Mouse (Mus musculus) ovary, adult 18-20 months (tissue): ENCODE measurements around the gene Kmt2c.

ENCODE experiments used
- DNase-seq: peaks from one replicate; pipeline ENCODE4 v3.0.0; 2022; ENCODE audit warnings: low spot score, mixed read lengths

Kmt2c gene

DNA sequence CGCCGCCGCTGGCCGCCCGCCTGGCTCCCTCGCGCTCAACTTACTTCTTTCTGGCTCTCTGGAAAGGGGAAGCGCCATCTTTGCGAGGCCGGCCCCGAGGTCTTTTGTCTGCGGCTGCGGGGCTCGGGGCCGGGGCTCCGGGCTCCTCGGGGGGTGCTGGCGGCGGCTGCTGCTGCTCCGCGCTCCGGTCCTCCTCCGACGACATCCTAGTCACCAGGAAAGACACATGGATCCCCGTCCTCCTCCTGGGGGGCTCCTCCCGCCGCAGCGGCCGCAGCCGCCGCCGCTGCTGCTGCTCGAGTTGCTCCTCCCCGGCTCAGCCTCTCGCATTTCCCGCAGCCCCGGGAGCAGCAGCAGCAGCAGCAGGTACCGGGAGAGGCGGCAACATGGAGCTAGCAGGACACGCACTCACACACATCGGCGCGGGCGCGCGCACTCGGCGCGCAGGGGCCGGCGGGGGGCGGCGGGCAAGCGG lies at the start of gene Kmt2c:
TSS of gene Kmt2c (minus strand) at position 438 of the 475 bp plus-strand sequence.
- DNase-seq, result peak; percentile 66

- no peak for DNase-seq
These were observed 48.3 kb upstream of the Kmt2c start for GRCm38 (mm10) chr5:25546912-25547311.

GRCm38 (mm10) chr5:25544566-25544965 lies 46.0 kb upstream of the Kmt2c start:
- no peak for DNase-seq

DNA sequence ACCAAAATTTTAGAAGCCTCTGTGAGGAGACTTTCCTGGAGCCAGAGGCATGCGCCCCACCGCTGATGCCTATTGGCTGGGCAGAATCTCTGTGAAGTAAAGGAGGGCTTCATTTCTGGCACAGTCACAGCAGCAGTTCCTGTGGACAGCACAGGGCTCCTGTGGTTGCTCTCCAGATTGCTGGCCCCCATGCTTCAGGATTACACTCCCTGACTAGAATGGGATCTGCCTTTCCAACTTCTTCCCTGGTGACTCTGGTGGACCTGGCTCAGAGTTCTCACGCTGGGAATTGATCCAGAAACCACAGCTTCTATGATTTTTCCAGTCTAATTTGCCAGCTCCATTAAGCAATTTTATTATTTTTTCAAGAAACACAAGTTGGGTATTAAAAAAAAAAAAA lies 45.5 kb upstream of the Kmt2c start:
- DNase-seq, result no peak

DNA sequence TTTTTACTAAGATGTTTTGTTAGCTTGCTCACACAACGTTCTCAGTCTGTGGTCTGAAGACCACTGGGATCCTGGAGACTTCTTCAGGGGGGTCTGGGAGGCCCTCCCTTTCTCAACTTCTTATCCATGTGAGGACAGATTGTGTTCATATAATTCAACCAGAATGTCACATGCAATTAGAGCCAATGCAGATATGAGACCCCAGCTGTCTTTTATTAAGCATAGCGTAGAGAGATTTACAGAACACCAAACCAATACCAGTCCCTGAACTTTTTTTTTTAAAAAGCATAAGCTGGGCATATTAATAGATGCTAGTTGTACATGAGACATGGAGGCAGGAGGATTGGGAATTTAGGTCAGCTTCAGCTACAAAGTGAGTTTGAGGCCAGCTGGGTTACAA lies 43.1 kb upstream of the Kmt2c start:
- DNase-seq, result no peak

GRCm38 (mm10) chr5:25540921-25541320 lies 42.3 kb upstream of the Kmt2c start:
- no peak for DNase-seq

DNA sequence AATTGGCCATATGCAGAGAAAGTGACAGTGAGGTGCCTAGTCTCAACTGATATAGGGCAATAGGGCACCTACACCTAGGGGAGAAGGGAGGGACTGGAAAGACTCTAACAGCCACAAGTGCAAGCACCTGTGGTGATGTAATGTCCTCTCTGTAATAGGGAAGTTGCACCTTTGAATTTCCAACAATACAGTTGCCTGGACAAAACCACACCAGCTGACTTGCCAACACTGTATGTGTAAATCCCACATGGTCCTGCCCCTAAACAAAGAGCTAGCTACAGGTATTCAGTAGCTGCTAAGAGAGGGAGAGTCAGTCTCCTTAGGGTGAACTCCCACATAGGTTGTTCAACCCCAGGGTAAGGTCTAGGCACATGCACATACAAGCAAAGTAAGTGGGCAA lies 41.8 kb upstream of the Kmt2c start:
- DNase-seq, result no peak

DNA sequence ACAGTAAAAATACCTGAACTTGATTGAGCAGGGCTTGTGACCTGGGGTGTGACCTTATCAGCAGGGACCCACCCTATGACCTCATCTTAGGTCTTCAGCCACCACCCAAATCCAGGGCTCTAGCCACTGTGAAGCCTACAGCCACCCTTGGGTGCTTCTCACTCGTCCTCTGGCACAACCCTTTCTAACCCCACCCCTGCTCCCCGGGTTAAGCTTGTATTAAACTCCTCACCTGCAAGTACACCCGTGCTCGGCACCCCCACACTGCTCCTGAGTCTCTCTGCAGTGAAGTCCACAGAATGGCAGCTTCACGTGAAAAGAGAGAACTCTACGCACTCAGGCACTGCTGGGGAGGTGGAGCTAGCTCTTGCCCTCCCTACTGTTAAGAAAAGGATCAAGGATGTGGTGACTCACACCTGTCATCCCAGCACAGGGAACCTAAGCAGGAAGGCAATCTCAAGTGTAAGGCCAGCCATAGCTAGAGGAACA lies 38.4 kb upstream of the Kmt2c start:
- no peak for DNase-seq

- no peak for DNase-seq
These were observed 37.9 kb upstream of the Kmt2c start for GRCm38 (mm10) chr5:25536451-25536850.

DNA sequence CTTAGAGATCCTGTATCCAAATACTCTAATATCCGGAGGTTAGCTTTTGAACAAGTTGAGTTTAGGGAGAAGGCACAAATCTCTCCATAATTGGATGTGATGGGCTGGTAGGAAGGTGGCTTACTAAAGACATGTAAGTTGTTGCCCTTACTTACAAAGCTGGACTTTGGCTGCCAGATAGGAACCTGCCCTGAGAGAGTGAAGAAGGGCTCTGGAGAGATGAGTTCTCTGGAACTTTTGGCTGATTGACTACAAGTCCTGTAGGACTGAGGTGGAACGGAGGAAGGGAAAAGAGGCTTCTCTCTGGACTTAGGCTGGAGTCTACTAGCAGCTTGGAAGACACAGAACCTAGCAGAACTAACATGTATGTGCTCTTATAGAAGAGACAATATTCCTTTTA lies 37.0 kb upstream of the Kmt2c start:
- no peak for DNase-seq

DNA sequence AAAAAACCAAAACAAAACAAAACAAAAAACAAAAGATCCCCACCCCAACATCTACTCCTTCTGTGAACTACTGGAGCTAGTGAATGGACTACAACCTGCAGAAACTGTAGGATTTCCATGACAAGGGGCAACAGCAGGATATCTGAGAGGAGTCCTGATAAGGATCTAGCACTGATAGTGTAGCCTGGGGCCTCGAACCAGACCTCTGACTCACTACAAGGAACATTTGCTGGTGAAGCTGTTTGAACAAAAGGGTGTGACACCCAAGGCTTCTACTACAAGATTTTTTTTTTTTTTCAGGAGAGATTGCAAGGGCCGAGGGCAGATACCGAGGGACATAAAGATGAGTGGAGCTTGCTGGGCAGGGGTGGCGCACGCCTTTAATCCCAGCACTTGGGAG lies 34.7 kb upstream of the Kmt2c start:
- no peak for DNase-seq

- DNase-seq, result peak; percentile 8
These were observed 33.9 kb upstream of the Kmt2c start for GRCm38 (mm10) chr5:25532256-25533147.

DNA sequence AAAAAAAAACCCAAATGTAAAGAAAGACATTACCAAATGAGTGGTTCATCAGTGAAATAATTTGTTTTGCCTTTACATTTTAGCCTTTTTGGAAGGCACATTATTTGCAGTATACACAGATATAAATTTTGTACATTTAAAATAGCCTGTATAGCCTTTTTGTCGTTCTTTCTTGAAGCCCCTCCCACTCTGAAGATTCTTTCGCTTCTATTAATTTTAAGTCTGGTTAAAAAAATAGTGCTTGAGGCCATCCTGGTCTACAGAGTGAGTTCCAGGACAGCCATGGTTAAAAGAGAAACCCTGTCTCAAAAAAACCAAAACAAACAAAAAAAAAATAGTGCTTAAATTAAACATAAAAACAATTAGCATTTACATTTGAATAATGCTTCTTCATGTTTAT lies 32.0 kb upstream of the Kmt2c start:
- no peak for DNase-seq

DNA sequence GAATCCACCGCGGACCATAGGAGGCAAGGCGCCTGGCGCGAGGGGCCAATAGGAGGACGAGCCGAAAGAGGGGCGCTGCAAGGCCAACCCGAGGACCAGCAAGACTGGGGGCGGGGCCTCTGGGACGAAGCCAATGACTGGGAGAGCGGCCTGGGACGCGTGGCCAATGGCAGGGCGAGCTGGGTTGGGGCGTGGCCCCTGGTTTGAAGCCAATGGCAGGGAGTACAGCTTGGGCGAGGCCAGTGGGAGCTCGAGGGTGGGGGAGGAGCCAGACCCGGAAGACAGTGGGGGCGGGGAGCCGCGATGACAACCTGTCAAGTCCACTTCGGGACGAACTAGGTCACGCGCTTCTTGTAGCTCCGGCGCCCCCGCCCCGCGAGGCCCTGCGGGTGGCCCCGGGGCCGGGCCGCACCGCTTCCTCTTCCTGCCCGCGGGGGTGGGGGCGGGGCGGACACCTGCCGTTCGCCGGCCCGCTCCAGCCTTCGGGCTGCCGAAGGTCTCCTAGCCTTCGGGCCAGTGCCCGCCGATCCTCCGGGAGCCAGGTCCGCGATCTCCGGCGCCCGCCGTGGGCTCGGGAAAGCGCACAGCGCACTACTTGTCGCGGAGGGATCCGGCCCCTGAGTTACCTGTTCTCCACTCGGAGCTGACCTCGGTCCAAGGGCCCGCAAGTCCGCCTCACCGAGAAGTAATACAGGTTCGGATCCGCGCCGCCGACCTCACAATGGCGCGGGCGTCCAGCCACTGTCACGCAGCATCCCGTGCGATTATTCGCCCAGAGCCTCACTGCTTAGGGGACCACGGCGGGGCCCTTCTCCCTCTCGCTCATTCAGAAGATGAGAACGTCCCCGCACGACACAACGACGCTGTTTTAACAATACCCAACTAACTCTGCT lies 31.2 kb upstream of the Kmt2c start:
- peak; percentile 100 for DNase-seq

DNA sequence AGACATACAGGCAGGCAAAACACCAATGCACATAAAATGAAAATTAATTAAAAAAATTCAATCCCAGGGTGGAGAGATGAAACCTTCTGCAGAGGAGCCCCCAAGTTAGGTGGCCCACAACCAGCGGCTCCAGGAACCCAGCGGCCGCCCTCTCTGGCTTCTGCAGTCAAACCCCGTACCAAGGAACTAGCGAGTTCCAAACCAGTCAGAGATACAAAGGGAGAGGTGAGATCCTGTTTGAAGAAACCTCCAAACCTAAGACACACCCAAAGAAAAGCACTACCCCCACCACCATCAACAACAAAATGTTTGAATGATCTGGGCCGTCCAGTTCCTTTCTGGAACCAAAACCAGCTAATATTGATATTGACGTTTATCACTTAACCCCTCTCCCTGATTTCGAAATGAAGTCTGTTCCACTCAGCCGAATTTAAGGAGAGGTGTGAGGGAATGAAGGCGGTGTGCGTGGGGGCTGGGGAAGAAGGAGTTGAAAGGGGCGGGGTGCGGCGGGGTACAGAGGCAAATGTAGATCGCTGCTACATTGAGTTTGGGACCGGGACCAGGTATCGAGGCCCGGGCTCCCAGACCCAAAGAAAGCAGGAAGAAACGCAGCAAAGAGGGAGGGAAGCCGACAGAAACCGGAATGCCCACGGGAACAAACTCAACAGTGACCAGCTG lies 30.4 kb upstream of the Kmt2c start:
- no peak for DNase-seq

GRCm38 (mm10) chr5:25527971-25528370 lies 29.4 kb upstream of the Kmt2c start:
- DNase-seq, result no peak

GRCm38 (mm10) chr5:25526926-25527325 lies 28.3 kb upstream of the Kmt2c start:
- DNase-seq, result peak; percentile 20

DNA sequence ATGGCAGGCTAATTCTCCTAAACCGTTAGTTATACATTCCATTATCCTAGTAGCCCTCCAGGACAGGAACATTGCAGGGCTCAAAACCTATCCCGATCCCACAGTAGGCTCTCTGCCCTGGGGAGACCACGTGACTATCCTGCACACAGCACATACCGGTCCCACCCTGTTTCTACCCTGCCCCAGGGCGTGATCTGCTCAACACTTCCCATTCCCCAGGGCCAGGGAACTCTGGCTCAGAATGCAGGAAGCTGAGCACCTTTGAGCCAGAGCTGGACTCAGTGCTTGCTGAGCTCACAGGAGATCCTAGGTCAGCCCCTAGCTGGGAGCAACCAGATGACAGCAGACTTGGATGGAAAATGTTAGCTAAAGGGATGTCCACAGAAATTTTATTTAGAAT lies 27.5 kb upstream of the Kmt2c start:
- DNase-seq, result peak; percentile 5

DNA sequence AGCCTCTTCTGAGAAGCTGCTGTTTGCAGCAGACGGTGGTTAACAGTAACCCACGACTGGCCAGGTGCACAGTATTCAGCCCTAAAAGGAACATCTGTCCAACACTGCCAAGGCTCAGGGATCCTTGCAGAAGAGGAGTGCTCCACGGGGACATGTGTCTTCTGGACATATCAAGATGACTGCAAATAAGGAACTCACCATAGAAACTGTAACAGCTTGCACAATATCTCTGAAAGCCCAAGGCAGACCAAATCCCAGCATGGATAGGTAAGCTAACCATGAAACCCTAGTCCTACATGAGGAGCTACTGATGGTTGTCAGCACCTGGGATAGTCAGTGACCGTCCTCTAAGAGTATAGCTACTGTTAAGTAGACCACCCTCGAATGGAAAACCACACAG lies 22.9 kb upstream of the Kmt2c start:
- DNase-seq, result no peak

DNA sequence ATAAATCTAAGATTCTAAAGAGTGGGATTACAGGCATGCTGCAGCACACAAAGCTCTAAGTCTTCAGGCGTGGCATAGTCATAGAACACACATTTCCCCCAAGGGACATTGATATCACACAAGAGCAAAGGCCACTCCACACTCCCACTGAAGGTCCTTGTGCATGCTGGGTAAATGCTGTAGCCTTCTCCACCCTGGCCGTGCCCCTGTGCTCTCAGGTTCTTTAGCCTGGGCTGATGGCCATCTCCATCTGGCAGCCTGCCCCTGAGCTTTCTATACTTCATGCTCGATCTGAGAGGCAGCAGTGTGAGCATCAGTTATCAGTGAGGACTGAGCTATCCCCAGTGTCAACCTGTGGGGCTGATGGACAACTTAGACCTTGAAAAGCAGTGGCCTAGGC lies 21.2 kb upstream of the Kmt2c start:
- no peak for DNase-seq

DNA sequence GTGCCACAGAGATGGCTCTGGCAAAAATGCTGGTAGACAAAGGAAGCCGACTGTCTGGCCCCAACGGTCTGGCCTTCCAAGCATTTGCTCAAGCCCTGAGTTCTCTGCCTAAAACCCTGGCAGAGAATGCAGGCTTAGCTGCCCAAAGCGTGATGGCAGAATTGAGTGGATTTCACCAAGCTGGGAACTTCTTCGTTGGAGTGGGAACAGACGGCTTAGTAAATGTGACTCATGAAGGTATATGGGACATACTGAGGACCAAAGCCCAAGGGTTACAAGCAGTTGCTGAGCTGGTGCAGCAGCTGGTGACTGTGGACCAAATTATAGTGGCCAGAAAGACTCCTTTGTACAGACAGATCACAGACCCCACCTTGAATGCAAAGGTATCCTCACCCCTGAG lies 19.0 kb upstream of the Kmt2c start:
- DNase-seq, result no peak

DNA sequence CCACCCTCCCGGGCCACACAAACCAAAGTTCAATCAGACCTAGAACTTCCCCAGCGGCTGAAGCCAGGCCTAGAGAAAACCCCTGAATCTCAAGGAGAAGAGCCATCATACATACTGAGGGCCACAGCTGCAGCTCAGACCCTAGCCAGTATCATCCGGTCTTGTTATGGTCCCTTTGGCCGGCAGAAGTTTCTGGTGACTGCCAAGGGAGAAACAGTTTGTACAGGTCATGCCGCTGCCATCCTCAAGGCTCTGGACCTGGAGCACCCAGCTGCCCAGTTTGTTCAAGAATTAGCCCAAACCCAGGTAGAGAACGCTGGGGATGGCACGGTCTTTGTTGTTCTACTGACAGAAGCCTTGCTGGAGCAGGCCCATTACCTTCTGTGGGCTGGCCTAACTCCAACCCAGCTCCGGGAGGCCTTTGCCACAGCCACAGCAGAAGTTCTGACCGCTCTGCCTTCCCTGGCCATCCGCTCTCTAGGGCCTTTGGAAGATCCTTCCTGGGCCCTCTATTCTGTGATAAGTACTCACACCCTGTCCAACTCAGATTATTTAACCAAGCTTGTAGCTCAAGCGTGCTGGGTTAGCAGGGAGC lies 17.8 kb upstream of the Kmt2c start:
- no peak for DNase-seq
